9 mouse cellular contexts compared by ENCODE assay signal in the genomic region with DNA sequence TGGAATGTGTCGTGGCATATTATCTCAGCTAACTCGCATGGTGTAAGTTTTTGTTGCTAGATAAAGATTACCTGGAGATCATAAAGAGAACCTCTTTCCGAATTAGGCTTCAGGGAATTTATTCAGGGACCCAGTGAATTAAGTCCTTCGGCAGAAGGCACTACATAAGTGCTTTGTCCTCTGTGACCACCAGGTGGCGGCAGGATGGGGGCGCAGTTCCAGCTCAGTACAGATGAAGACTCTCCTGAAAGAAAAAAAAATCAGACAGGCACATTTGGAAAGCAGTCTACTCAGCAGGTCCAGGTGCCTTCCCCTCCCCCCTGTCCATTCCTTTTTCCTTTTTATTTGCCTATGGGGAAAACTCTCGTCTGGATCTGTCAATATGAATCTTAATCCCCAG. TPM values are rescaled to one million over a fixed set of nuclear protein-coding genes. Genes with fewer than 3 reads are reported as not detected.
DNase-seq lines count a peak whose midpoint lies in the region; ATAC-seq and TF ChIP-seq lines count a peak whose summit lies in the region.
"Had no signal": no experiment of that assay in that cellular context is flagged by ENCODE, and none has a peak within 500 bp of the region (broad histone marks: within the 10 kb centered on the region; RNA-seq: fewer than 3 reads in every experiment).

No protein-coding gene starts in this region.

- H3K9me3 ChIP-seq in G1E (replicated peaks), result no peaks in the 10 kb centered on the region
- no peaks in the 10 kb centered on the region for H3K9me3 ChIP-seq in liver, postnatal 0 days (ENCODE audit: low read length)
- H3K9me3 ChIP-seq: liver, embryonic 13.5 days had no signal

- H3K9ac ChIP-seq in liver, postnatal 0 days (replicated peaks), result no peak overlapping the region
- H3K9ac ChIP-seq: liver, embryonic 13.5 days had no signal

- peaks cover 42% of the 10 kb centered on the region for H3K27me3 ChIP-seq in G1E (ENCODE audit: insufficient read depth, low read length)
- 0 out of 2 replicates have a peak, but pooled peaks cover 2% of the 10 kb centered on the region for H3K27me3 ChIP-seq in liver, postnatal 0 days (ENCODE audit: insufficient read depth, low read length)

- no peak overlapping the region for H3K27ac ChIP-seq in liver, postnatal 0 days (ENCODE audit: low read depth)
- H3K27ac ChIP-seq: liver, embryonic 13.5 days had no signal

- H3K36me3 ChIP-seq in G1E (replicated peaks), result no peaks in the 10 kb centered on the region
- no peaks in the 10 kb centered on the region for H3K36me3 ChIP-seq in liver, postnatal 0 days (replicated peaks; ENCODE audit: insufficient read depth, low read length)
- H3K36me3 ChIP-seq: liver, embryonic 13.5 days had no signal

- TF ChIP-seq EP300 in liver, postnatal 0 days (IDR thresholded peaks at IDR 0.05; ENCODE audit: low read depth), result no peak

- peaks cover 56% of the 10 kb centered on the region for H3K4me1 ChIP-seq in G1E (ENCODE audit: insufficient read depth, low read depth, low read length)
- no peaks in the 10 kb centered on the region for H3K4me1 ChIP-seq in liver, postnatal 0 days (ENCODE audit: insufficient read depth)

- DNase-seq in A20 (ENCODE audit: low read depth, low spot score), result peak; percentile 70
- no peak for DNase-seq in G1E (ENCODE audit: low spot score)
- DNase-seq in cerebellum, adult 11 months, result peak; percentile 67
- peak; percentile 57 for DNase-seq in forelimb bud, embryonic 11.5 days (ENCODE audit: low read depth, low spot score)
- DNase-seq in kidney, postnatal 10 days, result peak; percentile 82
- peak; percentile 69 for DNase-seq in liver, postnatal 0 days
- peak; percentile 66 for DNase-seq in right cerebral cortex, adult 18-20 months
- DNase-seq: liver, embryonic 13.5 days had no signal

- no peak for ATAC-seq in G1E (ENCODE audit: extremely low read depth, insufficient number of reproducible peaks, low FRiP score, poor library complexity, severe bottlenecking)
- ATAC-seq in liver, postnatal 0 days, result no peak
- ATAC-seq in activated CD4-positive, CD25-positive, alpha-beta regulatory T cell, adult 4 months, result no peak

- peak; percentile 61 for TF ChIP-seq CTCF in G1E (IDR thresholded peaks at IDR 0.05; ENCODE audit: low read depth, low read length)
- TF ChIP-seq CTCF in liver, postnatal 0 days (IDR thresholded peaks at IDR 0.05; ENCODE audit: low read depth), result peak; percentile 80

- H3K4me3 ChIP-seq in G1E (ENCODE audit: low read depth, low read length), result no peak overlapping the region
- no peak overlapping the region for H3K4me3 ChIP-seq in liver, postnatal 0 days (ENCODE audit: low read depth, low read length)
- H3K4me3 ChIP-seq: liver, embryonic 13.5 days had no signal

- no peak overlapping the region for H3K4me2 ChIP-seq in liver, postnatal 0 days (ENCODE audit: low read depth, low read length)
- H3K4me2 ChIP-seq: liver, embryonic 13.5 days had no signal

- WGBS in liver, postnatal 0 days (ENCODE audit: insufficient replicate concordance), result 16% methylated on average over 7 of the region's 7 CpGs

RNA-seq across cellular contexts. Expression of a gene that starts 2.9 kb away (rescaled TPM):
- total RNA-seq in G1E (2014; fragmentation: Nextera tagmentation), result not detected in 2 replicates
- not detected in 2 replicates for total RNA-seq in G1E (2017)
- not detected in 2 replicates for polyA plus RNA-seq in G1E (2012)
- polyA plus RNA-seq in liver, postnatal 0 days (2015; fragmentation: Nextera tagmentation; extraction: Ambion mirVana), result not detected in 2 replicates
- under 1 TPM in 1 of 2 experiments, not detected in 1; 0.09 TPM for polyA plus RNA-seq in activated CD4-positive, CD25-positive, alpha-beta regulatory T cell, adult 4 months (2017; shearing (Covaris generic))
- polyA plus RNA-seq: liver, embryonic 13.5 days had no signal

RNA-seq across cellular contexts. Expression of a gene that starts 7.9 kb away (rescaled TPM):
- total RNA-seq in G1E (2014; fragmentation: Nextera tagmentation) (0.87 and 3.8 TPM in 2 replicates), G1E (2017) (0.12 and 0.27 TPM in 2 replicates)
- 0.11 TPM in 1 of 2 replicates, not detected in the other for polyA plus RNA-seq in G1E (2012)
- not detected in 2 replicates for polyA plus RNA-seq in liver, postnatal 0 days (2015; fragmentation: Nextera tagmentation; extraction: Ambion mirVana)
- polyA plus RNA-seq in activated CD4-positive, CD25-positive, alpha-beta regulatory T cell, adult 4 months (2017; shearing (Covaris generic)), result not detected
- polyA plus RNA-seq: liver, embryonic 13.5 days had no signal

RNA-seq across cellular contexts. Expression of a gene that starts 48.9 kb away (rescaled TPM):
- 51.8 and 70.5 TPM in 2 replicates for total RNA-seq in G1E (2014; fragmentation: Nextera tagmentation)
- total RNA-seq in G1E (2017), result 95.4 and 102 TPM in 2 replicates
- 302 and 361 TPM in 2 replicates for polyA plus RNA-seq in G1E (2012)
- 31.6 and 33.2 TPM in 2 replicates for polyA plus RNA-seq in liver, postnatal 0 days (2015; fragmentation: Nextera tagmentation; extraction: Ambion mirVana)
- polyA plus RNA-seq in activated CD4-positive, CD25-positive, alpha-beta regulatory T cell, adult 4 months (2017; shearing (Covaris generic)), result 100 to 1,000 TPM; 111 to 132 TPM

RNA-seq across cellular contexts. Expression of a gene that starts 59.5 kb away (rescaled TPM):
- total RNA-seq in G1E (2014; fragmentation: Nextera tagmentation), result 23.0 and 35.2 TPM in 2 replicates
- total RNA-seq in G1E (2017), result 24.5 and 35.3 TPM in 2 replicates
- polyA plus RNA-seq in G1E (2012), result 5.4 and 7.4 TPM in 2 replicates
- polyA plus RNA-seq in liver, postnatal 0 days (2015; fragmentation: Nextera tagmentation; extraction: Ambion mirVana), result 12.3 and 12.6 TPM in 2 replicates
- 10 to 100 TPM; 25.7 to 31.2 TPM for polyA plus RNA-seq in activated CD4-positive, CD25-positive, alpha-beta regulatory T cell, adult 4 months (2017; shearing (Covaris generic))
